Mouse (Mus musculus) c-Kit-negative CD71-positive TER-119-positive erythroid progenitor cells, embryonic 14.5 days (primary cell): Measurements from ENCODE around the gene Capn15.

Experiments
- DNase-seq: peaks from one replicate; pipeline ENCODE4 v3.0.0-alpha.2; 2013; ENCODE audit warnings: low read depth, low spot score

Gene Capn15

DNA sequence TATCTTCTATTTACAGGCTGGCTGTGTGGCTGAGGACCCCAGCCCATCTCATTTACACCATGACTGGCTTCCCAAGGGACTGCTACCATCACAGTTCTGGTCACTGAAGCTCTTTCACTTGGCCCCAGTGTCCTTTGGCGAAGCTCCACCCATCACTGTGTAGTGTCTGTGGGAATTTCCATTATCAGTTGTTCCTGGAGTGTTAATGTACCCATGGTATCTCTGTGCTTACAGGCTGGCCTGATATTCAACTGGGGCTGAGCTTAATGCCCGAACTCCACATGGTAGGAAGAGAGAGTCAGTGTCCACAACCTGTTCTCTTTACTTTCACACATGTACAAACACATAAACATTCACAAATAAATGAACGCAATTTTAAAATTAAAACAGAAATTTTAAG lies 7.9 kb upstream of the Capn15 start:
- DNase-seq: no peak

DNA sequence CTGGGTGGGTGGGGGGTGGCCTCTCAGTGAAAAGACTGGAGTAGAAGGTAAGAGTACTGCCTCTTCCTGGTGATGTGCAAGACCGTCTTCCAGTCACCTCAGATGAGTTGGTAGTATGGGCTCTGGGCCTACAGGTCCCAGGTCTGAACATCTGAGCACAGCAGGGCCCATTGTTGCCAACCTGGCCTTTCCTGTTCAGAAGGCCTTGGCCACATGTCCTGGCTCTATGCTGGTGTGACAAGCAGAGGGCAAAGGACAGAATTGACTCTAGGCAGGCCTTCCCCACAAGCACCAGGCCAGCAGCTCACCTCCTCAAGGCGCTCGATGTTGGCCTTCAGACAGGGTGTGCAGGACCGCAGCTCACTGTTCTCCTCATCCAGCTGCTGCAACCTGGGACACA lies 6.7 kb upstream of the Capn15 start:
- no peak for DNase-seq

DNA sequence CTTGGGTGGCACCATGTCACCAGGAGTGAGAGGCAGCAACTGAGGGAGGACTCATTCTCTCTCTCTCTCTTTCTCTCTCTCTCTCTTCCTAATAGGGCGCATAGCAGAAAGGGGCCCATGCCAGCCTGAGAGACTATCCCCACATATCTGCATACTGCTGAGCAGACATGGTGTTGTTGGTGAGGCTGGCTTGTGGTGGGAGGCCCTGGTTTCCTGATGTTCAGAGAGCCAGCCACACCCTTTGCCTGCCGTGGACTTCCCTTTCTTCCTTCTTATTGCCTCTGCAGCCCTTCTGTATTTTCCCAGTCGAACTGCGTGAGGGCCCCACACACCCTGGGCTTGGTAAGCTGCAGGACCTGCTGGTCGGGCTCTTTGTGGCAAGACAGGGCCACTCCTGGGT lies 4.7 kb upstream of the Capn15 start:
- no peak for DNase-seq

DNA sequence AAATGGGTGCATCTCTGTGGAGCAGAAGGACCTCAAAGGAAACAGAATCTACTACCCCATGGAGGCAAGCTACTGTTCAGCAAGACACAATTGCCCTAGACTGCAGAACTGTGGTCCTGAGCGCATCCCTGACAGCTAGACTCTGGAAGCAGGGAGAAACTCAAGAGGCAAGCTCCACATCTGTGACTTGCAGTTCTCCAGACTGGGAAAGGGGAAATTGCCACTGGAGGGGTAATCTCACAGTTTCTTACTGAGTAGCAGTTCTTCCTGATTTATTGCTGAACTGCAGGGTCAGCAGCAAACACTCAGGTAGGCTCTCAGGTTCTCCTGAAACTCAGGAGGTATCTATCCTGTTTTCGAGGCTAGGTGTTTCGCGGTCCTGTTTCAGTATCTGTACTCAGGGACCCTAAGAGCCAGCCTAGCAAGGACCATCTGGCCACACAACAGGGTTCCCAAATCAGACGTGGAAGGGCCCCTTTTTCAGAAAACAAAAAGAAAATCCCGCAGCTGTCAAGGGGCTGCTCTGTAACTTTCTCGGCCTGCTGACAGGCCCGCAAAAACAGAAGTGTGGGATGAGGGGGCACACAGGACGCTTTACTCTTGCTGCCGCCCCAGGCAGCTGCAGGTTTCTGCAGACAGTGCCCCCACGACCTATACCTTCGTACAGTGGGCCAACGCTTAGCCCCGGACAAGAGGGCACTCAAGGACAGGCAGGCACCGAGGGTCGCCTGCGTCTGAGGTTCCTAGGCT lies 865 bp downstream of the Capn15 start:
- no peak for DNase-seq

DNA sequence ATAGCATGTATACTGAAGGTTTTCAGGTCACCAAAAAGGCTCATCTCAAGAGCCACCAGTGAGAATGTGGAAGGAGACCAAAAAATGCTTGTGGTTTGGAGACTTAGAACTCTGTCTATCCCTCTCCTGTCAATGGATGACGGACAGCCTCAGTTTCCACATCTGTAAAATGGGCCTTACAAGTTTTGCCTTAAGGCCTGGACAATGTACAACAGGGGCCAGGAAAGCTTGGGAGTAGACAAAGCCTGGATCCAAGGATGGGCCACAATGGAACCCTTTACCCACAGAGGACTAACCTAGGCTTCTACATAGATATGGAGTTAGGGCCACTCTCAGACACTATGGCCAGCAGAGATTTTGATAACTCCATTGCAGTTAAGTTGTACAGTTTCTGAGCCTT lies 1.5 kb downstream of the Capn15 start:
- DNase-seq: no peak

DNA sequence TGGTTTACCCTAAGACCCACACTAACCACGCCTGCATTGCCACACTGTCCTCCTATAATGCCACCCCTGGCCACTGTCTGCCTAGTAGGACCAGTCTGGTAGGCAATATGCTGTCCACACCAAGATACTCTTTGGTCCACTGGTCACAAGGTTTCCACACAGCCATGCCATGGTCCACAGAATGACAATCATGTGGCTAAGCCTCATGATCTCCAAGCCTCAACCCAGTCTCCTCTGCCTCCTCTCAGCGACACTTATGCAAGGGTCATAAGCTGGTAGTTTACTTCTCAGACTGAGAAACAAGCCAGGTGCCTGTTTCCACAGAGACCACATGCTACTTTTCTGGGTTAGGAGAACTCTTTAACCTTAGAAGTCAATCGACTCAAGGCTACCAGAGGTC lies 2.7 kb downstream of the Capn15 start:
- no peak for DNase-seq

DNA sequence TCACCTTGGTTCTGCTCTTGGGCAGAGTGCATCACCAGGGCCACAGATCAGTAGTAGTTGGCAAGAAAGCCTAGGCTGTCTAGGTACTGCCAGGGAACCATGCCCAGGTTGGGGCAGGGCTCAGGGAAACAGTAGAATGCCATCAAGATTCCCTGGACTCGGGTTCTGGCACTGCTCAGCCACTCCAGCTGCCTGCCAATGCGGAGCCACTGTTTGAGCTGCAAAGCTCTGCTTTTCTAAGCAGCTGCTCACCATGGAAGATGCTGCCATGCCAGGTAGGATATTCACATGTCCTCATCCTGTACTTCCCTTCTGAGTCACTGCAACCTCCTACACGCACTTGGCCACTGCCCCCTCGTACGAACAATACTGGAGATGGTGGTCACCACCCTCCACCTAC lies 4.7 kb downstream of the Capn15 start:
- DNase-seq: no peak

DNA sequence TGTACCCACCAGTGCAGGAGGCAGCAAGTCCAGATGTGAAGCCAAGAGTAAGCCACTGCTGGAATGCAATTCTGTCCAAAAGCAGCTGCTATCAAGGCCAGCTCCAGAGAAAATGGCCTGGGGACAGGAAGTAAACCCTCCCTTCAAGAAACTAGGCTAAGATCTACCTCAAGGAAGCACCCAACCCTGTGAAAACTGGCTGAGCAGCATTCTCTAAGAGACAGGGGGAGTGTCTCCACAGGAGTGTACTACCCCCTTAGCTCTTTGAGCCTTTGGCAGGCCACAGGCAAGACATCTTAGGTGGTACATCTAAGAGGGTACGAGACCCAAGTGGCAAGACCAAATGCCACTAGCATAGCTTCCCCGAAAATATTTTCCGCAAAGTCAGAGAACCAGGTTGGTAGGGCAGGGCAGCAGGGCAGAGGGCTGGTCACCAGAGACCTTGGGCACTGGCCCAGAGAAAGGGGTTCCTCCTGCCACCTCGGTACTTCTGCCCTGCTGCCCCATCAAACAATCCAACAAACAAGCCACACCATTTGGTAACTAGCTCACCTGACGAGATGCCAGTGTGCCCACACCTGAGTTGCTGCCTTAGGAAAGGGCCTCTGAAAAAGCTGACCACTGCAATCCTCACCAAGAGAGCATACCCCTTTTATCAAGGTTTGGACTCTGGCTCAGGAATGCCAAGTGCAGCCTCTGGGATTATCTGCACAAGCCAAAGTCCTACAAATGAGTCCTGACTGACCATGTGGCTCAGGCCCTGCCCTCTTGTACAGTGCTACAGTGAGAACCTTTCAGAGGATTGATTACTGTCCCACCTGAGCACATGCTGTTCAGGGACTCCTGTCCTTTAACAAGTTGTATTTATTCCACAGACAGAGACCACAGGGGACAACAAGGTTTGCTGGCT lies 5.5 kb downstream of the Capn15 start:
- no peak for DNase-seq

DNA sequence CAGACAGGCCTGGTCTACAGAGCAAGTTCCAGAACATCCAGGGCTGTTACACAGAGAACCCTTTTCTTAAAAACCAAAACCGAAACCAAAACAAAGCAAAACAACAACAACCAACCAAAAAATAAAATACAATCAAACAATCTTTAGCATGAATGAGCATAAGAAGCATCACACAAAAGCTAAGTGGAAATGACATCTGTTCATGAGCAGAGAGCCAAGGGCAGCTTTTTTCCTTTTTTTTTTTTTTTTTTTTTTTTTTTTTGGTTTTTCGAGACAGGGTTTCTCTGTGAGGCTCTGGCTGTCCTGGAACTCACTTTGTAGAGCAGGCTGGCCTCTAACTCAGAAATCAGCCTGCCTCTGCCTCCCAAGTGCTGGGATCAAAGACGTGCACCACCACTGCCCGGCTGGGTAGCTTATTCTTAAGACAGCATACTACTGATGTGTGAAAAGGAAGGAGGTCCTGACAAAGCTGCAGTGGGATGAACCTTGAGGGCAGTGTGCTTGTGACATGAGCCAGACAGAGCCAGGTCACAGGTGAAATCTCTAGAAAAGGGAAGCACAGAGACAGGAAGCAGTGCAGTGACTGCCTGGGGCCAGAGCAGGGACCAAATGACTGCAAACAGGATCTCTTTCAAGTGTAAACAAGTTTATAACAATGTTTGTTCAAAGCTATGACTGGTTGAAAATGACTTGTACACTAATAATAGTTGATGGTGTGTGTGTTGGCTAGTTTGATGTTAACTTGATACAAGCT lies 14.5 kb downstream of the Capn15 start:
- DNase-seq: no peak

DNA sequence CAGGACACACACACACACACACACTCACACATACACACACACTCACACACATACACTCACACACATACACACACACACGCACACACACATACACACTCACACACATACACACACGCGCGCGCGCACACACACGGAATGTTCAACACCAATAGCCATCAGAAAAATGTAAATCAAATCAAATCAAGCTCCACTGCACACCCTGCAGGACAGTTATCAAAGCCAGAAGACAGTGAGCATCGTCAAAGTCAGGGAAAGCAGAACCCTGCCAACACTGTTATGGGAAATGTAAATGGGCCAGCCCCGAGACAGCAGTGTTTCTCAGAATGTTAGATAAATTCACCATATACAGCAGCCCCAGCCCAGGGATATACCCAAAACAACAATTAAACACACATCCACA lies 15.1 kb downstream of the Capn15 start:
- DNase-seq: no peak

DNA sequence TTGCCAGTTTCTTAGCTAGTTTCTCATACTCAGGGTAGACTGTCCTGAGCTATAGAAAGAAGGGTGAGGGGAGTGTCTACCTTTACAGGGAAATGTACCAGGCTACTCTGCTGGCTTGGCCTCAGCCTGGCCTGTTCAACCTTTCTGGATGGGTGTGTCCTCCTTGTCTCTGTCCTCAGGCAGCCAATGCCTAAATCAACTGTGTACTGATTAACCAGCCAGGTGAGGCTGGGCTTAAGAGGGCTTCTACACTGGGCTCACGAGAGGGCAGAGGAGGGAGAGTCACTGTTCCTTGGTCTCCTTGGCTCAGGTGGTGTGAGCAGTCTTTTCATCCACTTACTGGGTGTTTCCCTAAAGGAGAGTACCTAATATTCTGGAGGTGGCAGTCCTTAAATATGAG lies 17.4 kb downstream of the Capn15 start:
- peak; percentile 32 for DNase-seq

DNA sequence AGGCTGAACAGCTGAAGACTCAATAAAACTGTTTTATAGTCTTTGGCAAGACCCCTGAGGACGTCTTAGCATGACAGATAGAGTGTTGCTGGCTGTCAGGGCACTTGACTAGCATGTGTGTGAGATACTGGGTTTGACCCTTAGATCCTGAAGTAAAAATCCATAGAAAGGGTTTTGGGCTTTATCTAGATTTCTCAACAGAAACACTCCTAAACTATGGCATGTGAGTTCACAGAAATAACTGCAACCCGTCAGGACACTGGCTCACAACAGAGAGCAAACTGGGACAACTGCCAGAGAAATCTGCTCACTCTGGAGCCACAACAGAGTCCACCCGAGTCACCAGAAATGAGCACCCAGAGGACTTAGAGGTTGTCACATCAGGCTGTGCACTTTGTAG lies 17.9 kb downstream of the Capn15 start:
- no peak for DNase-seq

DNA sequence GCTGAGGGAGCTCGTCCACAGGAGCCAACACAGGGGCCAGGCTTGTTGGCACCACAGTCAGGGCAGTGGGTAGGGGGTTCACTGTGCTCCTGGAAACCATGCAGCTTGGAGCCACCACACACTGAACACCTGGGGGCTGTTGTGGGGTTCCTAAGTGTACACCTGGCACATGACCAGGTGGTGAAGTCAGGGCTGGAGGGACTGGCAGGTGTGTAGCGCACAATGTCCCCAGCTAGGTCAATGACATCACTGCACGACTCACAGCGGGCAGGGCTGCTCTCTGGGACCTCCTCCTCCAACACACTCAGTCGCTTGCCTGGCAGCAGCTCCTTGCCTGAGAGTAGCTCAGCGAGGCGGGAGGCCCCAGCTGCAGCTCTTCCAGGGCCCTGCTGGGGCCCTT lies 21.3 kb downstream of the Capn15 start:
- no peak for DNase-seq

DNA sequence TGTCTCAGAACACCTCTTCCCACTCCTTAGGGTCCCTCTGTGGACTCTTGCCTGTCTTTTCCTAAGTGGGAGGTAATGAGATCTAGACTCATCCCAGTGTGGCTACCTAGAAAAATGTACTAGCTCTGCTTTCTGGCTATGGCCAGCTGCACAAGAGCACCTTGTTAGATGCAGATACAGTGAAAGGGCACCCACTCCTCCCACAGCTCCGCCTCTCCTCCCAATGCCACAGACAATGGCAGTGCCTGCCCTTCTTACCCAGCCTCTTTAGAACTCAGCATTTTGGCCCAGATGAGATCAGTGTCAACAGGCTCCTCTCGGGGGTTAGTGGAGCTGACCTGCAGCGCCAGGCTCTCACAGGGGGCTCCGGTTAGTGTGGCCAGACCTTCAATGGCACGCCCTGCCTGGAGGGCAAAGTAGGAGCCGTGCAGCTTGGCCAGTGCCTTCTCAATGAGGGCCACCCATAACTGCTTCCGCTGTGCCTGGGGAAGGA lies 23.1 kb downstream of the Capn15 start:
- peak; percentile 25 for DNase-seq

DNA sequence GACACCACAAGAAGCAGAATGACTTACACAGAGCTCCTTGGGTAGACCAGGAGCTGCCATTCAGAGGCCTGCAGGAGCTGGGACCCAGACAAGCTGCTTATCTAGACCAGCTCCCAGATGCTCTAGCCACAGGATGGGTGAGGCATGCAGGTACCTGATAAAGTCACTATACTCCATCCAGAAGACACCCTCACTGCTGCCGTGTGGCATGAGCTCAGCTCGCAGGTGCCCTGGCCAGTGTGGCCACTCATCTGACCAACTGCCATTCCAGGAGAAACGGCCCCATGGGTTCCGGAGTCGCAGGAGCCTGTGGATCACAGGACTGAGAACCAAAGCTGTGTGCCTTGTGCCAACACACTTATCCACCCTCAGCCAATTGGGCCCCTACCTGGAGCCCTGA lies 24.0 kb downstream of the Capn15 start:
- peak; percentile 82 for DNase-seq

DNA sequence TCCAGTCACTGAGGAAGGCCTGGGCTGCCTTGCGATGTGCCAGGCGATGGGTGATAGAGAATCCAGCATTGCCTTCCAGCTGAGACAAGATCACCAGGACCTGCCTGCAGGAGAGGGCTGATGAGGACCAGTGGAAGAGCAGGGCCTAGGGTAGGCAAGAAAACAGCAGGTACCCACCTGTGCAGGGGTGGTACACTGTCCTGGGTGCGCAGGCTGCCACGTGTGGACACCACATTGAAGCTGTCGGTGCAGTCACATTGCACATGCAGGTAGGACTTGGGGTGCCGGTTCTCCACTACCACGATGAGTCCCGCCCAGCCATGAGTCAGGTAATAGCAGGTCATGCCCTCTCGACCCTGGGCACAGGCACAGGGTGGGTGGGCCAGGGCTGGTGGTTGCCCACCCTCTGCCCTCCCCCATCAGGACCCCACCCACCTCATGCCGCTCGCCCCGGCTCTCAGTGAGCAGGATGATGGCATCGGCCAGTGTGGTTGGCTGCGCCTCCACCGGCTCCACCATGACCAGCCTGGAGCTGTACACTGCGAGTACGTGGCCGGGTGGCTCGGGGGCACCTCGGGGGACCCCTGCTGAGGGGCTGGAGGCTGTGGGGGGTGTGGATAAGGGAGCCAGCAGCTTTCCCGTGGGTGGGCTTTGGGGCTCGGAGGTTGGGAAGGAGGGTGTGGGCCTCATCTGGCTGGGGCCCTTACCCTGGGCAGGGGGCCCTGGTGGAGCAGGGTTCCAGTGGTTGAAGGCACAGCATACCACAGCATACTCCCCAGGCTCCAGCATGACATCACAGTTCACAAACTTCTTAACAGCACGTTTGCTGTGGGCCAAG lies 25.7 kb downstream of the Capn15 start:
- no peak for DNase-seq

DNA sequence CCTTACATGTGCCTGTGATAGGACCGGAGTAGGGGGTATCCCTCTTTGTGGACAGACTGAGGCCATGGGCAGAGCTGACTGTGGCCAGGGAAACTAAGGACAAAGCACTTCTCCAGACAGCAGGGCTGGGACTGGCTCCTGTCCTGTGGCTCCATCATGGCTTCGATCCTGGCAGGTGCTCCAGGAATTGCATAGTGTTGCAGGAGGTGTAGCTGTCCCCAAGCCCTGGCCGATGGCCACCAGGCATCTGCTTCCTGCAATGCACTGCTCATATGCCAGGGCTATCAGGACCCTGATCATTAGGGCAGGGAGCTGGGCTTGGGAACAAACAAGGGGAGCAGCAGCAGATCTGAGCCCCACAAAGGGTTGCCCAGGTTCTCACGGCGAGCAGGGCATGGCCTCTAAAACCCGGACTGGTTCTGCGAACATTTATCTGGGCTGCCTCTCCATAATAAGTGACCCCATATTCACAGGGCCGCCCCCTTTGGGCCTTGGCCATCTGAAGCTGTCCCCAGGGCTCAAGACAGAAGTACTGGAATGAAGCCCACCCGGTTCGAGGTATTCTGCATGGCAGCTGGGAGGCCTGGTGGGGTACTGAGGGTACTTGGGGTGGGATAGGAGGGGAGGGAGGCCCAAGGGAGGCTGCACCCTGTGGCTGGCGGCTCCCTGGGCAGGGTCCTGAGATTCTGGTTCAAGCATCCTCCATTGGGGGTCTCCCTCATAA lies 26.7 kb downstream of the Capn15 start:
- DNase-seq: no peak

DNA sequence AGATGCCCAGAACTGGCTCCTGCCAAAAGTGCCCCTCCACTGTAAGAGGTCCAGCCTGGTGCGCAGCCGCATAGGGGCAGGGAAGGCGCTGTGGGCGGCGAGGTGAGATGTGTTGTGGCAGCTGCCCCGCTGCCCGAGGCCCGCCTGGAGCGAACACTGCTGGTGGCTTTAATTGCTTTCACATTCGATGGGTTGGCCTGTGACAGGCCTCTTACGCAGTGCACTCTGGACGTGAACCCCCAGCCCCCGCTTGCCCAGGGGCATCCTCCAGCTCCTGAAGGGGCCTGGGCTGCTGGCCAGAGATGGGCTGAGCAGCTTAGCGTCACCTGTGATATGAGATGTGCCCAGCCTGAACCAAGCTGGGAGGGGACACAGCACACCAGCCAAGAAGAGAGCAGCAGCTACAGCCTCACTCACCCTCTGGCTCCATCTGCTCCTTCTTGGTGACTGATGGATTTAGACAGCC lies 28.0 kb downstream of the Capn15 start:
- no peak for DNase-seq

DNA sequence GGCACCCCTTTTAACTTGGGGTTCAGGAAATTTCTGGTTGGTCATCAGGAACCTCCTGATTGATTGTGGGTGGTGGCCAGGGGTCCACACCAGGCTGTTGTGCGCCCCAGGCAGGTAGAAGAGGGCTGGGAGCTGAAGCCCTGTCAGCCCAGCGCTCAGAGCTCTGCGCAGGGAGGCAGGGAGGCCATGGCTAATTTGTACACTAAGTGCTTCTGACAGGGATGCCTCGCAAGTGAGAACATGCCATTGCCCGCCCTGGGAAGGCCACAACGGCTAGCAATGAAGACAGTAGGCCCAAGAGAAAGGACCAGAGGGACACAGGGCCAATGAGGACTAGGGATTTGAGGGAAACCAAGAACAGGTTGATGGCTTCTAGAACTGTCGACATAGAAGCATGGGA lies 29.0 kb downstream of the Capn15 start:
- DNase-seq: no peak

DNA sequence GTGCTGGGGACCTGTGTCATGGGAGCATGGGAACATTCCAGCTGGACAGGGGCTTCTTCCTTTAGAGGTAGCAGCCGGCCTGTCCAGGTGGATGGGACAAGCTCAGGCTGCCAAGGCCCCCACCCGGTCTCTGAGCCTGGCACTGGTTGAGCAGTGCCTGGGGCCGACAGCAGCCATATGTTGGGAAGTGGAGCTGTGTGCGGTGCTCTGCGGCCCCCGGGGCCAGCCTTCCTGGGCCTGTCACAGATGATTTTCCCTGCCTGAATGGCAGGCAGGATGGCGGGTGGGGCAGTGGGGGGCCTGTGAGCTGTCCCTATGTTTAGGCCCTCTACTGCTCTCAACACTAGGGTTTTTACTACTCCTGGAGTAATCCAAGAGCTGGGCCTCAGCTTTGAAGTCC lies 29.4 kb downstream of the Capn15 start:
- no peak for DNase-seq
